Mouse (Mus musculus) spleen, embryonic (tissue): ENCODE results near the gene Gm1043.

Experiments
- CTCF ChIA-PET: fragments of 350-600 bp; sonication (Branson Sonifier 250); formaldehyde crosslinking; loops from one replicate; lab custom pipeline; 2022; lab: Charles Lee

Gm1043 gene

DNA sequence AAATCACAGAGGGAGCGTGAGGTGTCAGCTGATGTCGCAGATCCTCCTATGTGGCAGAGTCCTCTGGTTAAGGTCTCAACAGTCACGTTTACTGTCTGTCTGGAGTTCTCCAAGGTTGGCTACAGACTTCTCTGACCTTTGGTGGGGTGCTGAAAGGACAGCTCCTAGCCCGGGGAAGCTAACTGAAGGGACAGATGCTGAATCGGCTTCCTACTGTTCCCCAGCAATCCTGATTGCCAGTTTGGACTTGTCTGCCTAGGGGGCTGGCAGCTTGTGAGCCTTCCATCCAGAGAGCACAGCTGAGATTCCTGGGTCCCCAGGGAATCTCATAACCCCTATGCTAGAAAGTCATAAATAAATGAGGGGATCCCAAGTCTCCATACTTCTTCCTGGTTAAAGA, 155.4 kb downstream of the Gm1043 start:
- CTCF ChIA-PET, result no interaction called here

GRCm38 (mm10) chr5:37241224-37241623, 156.1 kb downstream of the Gm1043 start:
- CTCF ChIA-PET, result no interaction called here

GRCm38 (mm10) chr5:37241651-37242151, 156.5 kb downstream of the Gm1043 start, which contains the start of gene Crmp1:
TSS of gene Crmp1 (plus strand) at chr5:37241940.
- CTCF ChIA-PET, result no interaction called here

DNA sequence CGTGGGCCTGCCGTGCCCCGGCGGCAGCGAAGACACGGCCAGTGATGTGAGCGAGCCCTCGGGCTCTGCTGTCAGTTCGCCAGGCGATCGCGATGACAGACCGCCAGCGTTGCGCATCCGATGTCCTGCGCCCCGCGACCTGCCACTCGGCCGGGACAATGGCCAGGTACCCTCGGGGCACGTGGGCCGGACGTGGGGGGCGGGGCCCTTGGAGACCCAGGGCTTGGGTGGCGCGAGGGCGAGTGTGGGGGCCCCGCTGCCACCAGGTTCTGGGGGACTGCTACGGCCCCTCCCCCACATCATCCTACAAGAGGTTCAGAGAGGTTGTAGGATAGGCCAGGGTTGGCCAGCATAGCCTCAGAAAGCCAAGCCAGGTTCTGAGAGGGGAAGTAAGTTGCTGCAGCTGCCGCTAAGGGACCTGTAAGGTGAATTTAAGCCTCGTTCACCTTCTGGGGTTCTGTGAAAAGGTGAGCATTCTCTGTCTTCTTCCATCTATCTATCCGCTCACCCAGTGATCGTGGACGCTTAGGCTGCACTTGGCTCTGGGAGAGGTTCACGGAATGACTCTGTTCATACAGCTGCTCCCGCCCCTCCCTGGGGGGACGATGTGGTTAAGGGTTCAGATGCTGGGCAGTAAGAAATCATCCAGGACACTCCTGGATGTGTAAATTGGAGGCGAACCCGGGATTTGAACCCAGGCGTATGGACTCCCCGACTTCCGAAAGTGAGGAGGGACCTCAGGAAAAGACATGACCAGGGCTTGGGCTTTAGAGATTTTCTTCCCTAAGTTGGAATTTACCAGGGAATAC, 157.4 kb downstream of the Gm1043 start:
- CTCF ChIA-PET, result no interaction called here

GRCm38 (mm10) chr5:37243169-37243886, 158.2 kb downstream of the Gm1043 start:
- CTCF ChIA-PET, result no interaction called here

DNA sequence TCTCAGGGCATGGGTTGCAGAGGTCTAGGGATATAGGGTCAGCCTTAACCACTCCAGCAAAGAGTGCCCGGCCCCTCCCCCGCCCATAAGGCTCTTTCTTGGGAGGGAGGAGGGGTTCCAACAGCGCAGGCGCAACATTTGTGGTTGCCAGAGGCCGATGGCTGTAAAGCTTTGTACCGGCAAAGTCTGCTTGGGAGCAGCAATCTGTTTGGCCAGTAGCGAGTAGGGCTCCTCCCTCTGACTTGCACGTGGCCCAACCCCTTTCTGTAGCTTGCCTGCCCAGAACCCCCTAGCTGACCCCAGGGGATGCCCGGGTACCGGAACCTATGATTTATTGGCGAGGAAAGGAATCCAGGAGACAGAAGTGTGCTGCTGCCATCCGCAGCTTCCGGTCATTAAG, 159.0 kb downstream of the Gm1043 start:
- CTCF ChIA-PET, result no interaction called here

DNA sequence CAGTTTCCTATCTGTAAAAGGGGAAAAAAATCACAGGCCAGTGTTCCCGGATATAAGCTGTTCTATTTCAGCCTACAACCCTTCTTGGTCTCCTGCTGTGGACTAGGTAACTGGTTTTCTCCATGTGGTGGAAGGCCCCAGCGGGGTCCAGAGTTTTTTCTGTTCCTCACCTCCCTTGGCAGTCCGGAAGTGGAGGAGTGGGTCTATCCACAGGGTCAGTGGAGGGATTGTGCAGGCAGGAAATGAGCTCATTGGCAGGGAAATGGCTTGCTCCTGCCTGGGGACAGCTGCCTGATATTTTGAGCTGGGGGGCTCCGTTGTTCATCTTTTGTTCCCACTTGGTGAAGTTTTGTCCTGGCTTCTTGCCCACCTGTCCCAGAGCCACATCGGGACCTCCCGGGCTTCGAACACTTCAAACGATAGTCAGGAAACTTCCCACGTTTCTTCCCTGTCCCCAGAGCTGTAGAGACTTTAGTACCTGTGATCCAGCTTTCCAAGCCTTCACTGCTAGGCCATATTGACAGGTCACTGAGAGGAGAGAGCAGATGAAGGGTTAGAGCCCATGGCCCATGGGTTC, 159.6 kb downstream of the Gm1043 start:
- CTCF ChIA-PET, result no interaction called here

DNA sequence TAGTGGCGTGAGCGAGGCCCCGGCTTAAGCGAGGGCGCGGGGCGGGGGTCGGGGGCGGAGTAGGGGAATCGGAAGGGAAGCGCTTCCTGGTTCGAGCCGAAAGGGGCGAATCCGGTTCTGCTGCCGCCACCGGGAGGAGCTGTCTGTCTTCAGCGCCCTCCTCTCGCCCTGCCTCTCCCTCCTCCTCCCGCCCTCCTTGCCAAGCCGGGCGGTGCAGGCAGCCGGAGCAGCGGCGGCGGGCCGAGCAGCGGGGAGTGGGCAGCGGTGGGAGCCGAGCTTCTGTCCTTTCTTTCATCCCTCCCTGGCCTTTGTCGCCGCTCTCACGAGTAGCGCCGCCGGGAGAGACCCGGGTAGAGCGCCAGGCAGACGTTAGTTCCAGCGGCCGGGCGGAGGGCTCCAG, 160.5 kb downstream of the Gm1043 start:
- CTCF ChIA-PET, result no interaction called here

DNA sequence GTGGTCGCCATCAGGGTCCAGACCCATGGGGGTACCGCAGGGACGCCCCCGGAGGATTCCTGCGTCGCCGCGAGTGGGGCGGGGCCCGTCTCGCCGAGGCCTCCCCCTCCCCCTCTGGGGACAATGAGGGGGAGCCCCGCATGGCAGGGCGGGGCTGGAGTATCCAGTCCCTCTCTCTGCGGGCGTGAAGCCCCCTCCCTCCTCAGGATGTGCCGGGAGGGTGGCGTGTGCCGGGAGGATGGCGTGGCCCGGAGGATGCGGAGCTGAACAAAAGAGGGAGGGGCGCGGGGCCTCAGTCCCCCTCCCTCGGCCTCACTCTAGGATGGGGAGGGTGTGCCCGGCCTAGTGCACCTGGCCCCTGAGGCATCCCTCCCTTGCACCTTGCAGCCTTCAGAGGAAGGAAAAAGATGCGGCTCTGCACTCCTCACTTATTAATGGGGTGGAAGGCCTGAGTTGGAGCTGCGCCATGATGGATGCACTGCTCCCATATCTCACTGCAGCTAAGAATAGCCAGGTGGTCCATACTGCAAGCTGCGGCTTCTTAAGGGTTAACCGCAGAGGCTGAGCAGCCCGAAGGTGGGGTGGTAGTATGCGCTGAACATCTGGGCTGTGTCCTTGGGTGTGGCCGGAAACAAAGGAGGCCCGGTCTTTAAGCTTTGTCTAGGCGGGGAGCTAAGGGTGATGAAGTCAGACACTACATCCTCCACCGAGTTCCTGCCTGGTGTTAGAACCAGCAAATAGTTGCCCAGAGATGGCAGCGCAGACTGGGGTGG, 161.2 kb downstream of the Gm1043 start:
- CTCF ChIA-PET, result interaction anchor here (0.8 kb wide), 1 partner anchor 11 kb away, joined by 4 read pairs; no protein-coding TSS in a partner anchor

GRCm38 (mm10) chr5:37247456-37247855, 162.3 kb downstream of the Gm1043 start:
- CTCF ChIA-PET, result no interaction called here

GRCm38 (mm10) chr5:37248870-37249269, 163.7 kb downstream of the Gm1043 start:
- CTCF ChIA-PET, result no interaction called here

DNA sequence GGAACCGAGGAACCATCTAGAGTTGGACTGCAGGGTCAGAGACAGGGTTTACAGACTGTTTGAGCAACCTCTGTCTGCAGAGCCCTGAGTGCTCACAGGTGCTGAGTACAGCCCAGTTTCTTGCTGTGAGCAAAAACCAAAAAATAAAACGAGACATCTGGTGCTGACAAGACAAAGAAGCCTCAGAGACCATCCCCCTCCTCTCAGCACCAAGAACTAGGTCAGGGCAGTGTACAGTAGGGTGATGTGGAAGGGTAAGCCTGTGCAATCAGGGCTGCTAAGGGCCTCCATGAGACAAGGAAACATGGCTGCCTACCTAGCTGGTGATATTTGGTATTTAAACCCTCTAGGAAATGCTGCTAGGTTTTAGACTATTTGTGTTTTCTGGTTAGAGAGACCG, 166.4 kb downstream of the Gm1043 start:
- CTCF ChIA-PET, result no interaction called here

DNA sequence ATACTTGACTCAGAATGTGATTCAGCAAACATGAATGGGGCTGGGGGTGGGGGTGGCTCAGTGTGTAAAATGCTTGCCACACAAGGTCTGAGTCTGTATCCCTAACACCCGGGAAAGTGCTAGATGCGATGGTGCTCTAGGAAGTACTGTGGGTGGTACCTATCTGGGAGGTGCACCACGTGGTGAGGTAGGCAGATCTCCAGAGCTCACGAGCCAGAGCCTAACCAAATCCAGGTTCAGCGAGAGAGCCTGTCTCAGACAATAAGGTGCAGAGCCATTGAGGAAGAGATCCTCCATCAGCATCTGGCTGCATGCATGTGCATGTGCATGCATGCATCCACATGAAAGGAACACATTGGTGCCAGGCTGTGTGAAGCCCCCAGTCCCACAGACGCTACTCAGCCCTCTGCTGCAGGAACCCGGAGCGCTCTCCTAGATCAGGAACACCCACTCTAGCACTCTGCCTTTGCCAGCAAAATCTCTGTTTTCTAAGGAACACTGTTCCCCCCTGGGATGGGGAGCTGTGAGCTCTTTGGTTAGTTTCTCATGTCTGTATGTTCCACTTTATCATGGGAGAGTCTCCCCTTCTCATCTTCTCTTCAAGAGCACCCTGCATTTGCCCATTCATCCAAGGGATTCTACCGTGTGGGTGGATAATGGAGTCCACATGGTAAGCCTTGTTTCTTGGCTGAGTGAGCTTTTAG, 167.1 kb downstream of the Gm1043 start:
- CTCF ChIA-PET, result no interaction called here

- CTCF ChIA-PET, result no interaction called here
Measured at GRCm38 (mm10) chr5:37254523-37254922, 169.4 kb downstream of the Gm1043 start.

DNA sequence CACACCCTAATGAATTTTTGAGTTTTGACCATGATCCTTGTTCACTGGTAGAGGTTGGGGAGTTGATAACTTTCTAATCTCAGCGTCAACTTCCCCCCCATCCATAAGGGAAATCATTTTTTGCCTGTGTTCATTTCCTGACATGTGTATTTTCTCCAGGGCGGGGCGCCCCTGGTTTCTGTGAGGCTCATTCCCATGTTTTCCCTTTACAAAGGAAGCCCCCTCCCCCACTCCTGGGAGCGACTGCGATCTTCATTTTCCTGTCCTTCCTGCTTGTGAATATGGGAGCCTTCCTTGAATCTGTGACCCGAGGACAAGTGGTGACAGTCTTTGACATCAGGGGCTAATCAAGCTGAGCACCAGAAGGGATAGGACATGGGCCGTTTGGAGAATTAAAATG, 171.7 kb downstream of the Gm1043 start:
- CTCF ChIA-PET, result no interaction called here

- CTCF ChIA-PET, result interaction anchor here (0.5 kb wide), 1 partner anchor 11 kb away, joined by 4 read pairs; no protein-coding TSS in a partner anchor
Measured at GRCm38 (mm10) chr5:37257243-37257642, 172.1 kb downstream of the Gm1043 start.

DNA sequence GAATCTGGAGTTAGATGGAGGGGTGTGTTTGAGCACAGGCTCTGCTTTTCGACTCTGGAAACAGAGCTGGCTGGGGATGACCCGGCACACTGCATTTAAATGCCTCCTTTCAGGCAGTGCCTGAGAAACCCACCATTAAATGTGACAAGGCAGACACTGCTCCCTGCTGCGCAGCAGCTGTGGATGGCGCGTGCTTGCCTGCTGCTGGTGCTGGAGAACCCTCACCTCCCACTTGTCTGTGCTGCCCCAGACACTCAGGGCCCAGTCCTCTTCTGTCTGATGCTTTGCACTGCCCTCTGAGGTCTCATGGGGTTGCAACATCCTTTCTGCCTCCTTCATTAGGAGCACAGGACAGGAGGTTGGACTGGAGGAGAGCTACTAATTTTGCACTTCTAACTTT, 176.6 kb downstream of the Gm1043 start:
- CTCF ChIA-PET, result no interaction called here

DNA sequence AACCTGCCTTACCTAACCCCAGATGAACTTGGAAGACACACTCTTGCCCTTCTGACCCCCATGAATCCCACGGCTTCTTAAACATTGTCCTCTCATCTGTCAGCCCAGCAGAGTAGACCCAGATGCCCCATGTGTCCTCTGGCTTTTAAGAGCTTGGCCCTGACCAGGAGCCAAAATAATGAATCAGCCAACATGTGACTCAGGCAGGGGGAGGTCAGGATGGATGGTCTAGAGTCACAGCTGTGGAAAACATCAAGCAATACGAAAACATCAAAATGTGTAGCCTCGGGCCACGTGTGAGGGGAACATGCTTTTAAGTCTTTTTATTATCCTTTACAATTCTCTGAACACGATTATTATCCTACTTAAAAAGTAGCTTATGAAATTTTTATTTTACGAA, 178.6 kb downstream of the Gm1043 start:
- CTCF ChIA-PET, result interaction anchor here (0.6 kb wide), 1 partner anchor 96 kb away, joined by 3 read pairs; no protein-coding TSS in a partner anchor
